Mouse (Mus musculus) natural killer cell, adult 2 months (primary cell): Measurements from ENCODE around the gene Cipc.

ENCODE experiments used
- DNase-seq, 2 experiments: peaks; one replicate each; pipeline ENCODE4 v3.0.0; 2022; ENCODE audit warnings: low spot score in 2 of 2

Cipc gene

DNA sequence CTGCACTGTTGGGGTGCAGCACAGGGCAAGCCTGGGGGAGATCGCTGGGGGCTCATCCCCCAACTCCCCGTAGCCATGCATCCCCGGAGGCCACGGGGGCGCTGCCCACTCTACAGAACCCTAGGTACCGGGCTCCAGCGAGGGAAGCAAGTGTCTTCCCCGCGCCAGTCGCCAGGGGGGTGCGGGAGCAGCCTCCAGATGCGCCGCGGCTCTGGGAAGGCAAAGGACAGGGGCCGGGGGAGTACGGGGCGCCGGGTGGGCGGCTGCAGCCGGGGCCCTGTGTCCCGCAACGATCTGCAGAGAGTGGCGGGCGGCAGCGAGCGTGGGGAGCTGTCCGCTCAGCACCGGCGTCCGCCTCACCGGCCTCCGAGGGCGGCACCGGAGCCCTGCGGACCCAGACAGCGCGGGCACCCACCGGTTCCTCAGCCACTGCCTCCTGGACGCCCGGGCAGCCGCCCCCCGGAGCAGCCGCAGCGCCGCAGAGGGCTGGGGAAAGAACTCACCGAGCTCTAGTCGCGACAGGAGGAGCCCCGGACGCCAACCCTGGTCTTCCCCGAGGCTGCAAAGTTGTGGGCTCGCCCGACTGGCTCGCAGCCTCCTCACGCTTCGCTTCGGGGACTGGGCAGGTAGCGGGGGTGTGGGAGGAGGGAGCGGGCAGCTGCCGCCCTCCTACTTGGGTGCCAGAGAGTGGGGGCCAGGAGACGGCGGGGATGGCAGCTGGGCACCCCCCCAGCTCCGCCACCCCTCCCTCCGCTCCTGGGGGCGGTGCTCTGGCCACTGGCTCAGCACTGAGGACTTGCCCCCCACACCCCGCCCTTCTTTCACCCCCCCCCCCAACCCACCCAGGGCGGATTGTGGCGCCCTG is 43.3 kb downstream of the Cipc start, which contains the start of gene Zdhhc22:
Zdhhc22 (minus strand) TSS at position 541 of the 865 bp plus-strand sequence.
- no peak for DNase-seq

DNA sequence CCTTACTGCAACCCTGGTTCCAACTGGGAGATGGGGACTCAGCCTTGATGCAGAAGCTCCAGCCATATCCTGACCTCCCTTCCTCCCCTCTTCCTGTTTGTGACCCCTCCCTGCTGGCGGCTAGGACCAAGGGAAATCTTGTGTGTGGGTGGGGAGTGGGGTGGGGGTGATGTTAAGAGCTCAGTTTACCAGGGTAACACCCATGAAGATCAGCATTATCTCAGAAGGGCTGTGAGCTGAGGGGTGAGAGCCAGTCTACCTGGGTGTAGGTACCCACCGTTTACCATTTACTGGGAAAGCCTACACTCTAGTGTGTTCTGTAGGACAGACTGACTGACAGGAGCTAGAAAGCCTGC is 43.9 kb downstream of the Cipc start:
- no peak for DNase-seq

DNA sequence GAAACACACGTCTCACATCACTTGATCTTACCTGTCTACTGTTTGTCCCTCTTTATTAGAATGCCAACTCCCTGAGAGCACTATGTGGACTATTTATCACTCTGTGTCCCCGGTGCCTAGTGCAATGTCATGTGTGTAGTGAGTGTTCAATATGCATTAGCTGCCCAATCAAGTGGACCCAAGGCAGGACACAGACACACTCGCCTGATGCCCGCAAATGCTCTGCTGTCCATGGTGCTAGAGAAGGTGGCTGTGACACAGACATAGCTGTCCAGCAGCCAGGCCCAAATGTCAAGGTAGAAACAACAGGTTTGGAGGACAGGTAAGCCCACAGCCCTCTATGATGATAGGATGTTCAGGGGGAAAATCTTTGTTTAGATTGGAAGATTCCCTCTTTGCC is 47.3 kb downstream of the Cipc start:
- DNase-seq: no peak

DNA sequence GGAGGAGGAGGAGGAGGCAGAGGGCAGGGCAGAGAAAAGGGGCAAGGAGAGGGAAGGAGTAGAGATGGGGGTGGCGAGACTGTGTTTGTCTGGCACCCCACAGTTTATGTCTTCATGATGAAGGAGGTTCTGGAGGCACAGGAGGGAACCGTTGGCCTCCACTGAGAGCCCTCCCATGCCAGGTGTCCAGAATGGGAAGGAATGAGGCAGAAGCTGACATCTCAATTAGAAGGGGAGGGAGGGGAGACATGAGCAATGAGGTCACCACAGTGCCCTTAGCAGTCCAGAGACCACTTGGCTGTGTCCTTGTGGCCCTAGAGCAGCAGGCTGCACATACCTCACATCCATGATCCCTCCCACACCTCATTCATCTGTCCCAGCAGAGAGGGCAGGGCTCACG is 47.9 kb downstream of the Cipc start:
- DNase-seq: no peak

DNA sequence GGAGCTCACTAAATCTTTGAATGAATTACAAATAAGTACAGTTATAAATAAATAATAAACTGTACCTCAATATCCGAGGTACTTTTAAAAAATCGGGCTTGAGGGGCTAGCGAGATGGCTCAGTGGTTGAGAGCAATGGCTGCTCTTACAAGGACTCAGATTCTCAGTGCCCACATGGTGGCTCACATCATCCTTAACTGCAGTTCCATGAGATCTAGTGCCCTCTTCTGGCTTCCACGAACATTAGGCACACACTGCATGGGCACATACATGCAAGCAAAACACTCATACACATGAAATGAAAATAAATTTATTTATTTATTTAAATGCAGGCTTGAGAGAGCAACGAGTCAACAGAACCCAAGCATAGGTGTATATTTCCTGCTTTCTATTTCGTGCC is 49.1 kb downstream of the Cipc start:
- DNase-seq: no peak

DNA sequence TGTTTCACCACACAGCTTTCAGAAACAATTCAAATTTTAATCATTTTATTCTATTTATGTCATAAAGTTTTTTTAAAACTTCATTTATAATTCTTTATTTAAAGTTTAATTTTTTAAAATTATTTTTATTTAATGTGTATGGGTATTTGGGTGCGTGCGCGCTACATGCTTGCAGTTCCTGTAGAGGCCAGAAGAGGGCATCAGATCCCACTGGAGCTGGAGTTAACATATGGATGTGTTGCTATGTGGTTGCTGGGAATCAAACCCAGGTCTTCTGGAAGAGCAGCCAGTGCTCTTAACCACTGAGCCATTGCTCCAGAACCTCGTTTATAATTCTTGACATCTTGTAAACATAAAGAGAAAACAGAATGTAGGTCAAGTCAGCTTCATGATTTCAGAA is 51.9 kb downstream of the Cipc start:
- no peak for DNase-seq

DNA sequence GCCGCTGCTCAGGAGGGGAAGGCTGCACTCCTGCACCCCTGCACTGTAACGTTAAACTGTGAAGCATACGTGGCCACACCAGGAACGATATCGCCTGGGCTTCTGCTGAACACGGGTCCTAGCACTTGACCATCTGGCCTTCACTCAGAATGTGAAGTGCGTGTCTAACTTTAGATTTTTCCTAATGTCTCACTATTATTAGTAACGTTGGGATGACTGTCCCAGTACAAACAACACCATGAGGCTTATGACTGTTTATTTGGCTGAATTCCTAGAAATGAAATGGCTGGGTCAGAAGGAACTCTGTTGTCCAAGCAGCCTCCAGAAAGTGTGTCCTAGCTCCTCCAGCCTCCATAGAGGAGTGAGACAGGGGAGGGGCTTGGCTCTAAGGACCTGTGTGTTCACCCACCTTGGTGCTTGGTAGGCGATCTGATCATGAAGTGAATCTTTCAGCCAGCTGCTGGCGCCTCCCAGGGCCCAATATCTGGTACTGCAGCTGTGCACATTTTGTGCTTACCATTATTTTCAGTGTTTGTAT is 52.5 kb downstream of the Cipc start:
- no peak for DNase-seq

DNA sequence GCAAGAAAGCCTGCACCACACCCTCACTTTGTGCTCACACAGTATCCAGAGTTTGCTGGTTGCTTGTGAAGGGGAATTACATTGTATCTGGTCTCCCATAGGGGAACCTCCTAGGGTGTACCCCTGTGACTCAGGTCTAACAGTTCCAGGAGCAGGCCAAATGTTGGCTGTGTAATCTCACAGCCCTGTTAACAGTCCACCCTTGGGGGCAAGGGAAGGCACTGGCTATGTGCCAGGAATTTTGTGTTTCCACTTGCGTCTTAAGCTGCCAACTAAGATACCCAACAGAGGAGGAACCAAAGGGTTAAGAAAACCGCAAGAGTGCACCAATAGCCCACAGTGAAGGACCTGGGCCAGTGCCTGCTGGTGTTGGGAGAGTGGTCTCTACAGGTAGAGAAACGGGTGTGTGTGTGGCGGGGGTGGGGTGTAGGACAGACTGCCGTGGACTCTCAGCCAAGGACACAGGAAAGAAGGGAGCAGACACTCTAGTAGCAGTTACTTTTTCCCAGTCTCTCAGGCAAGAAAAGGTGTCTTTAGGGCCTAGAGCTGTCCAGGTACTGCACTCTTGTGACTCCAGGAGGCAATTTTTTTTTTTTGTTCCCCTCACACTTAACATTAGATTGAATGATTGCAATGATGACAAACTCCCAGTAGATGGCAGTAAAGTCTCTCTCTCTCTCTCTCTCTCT is 53.5 kb downstream of the Cipc start:
- DNase-seq: no peak

DNA sequence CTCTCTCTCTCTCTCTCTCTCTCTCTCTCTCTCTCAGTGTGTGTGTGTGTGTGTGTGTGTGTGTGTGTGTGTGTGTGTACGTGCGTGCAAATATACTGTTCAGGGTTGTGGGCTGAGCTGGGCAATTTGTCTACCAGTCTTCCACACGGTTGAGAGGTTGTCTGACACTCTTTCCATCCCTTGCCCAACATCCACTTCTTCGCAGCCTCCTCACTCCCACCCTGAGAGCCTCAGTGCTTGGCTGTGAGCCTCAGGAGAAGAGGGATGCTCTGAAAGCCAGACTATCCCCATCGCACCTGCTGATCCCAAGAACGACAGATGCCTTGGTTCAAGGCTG is 54.0 kb downstream of the Cipc start:
- no peak for DNase-seq

DNA sequence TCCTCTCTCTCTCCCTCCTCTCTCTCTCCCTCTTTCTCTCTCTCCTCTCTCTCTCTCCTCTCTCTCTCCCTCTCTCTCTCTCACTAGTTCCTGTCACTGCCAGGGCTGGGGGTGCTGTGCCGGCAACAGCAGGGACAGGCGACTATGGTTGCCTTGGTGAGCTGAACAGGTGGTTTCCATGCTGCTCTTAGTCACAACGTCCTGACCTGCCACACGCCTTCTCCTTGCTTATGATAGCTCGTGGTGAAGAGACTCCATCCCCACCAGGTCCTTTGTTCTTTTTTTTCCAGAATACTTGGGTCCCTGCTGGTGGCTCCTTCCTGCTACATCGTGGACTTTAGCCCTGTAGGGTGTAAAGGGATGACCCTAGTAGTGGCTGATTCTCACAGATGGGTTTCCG is 55.4 kb downstream of the Cipc start:
- no peak for DNase-seq

DNA sequence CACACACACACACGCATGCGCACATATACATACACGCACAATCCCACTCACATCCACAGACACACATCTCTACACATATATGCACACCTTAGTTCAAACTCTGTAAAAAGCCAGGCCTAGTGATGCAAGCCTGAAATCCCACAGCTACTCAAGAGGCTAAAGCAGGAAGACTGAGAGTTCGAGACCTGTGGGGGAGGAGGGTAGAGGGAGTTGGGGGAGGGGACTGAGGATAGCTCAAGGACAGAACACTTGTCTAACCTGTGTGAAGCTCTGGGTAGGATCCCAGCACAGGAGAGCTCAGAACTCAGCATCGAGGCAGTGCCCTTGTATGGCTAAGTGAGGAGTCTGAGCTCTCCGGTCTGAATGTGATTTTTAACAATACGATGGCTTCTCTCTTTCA is 56.0 kb downstream of the Cipc start:
- no peak for DNase-seq

DNA sequence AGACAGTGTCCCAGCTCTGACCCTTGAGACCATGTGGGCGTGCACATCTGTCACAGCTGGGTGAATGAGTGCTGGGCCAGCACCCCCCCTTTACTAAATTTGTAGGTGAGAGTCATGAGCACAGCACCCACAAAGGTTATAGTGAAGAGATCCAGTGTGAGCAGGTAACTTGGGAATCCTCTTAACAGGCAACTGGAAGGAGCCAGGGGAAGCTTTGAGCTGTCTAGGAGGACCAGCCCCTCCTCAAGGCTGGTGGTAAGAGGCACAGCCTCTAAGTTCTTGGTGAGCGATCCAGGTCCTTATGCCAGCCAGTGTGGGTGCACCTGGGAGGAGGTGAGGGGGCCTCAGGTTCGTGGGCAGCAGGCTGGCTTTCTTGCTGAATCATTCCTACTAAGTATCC is 56.8 kb downstream of the Cipc start:
- no peak for DNase-seq

DNA sequence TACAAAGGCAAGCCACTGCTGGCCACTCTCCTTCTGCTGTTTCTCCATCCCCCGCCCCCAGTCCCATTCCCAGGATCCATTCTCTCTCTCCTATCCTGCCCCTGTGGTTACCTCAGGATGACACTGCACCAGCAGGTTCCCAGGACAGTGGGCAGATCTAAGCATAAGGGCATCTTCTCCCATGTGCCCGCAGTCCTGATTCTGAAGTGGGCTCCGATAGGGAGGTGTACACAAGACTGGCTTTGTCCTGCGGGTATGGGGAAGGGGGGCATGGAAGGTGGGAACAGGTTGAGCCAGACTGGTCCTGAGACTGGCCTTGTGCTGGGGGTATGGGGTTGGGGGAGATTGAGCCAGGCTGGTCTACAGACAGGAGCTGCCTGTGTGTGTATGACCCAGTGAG is 57.8 kb downstream of the Cipc start:
- DNase-seq: no peak
